Mouse (Mus musculus) hematopoietic stem cell, adult 5-6 weeks (primary cell): ENCODE results near the gene Kcnq2. TPM values are rescaled to one million over a fixed set of nuclear protein-coding genes. Genes with fewer than 3 reads are reported as not detected.

ENCODE experiments used
- ATAC-seq, 2 experiments: fragments of 125-278 bp in 1 of 2; replicated peaks in 1 of 2; 2 replicates each; pipeline ENCODE4 v1.8.0; 2016 to 2017; ENCODE audit warnings: inconsistent platforms in 2 of 2, mild to moderate bottlenecking in 2 of 2, moderate number of reproducible peaks in 2 of 2, low read depth in 1 of 2, moderate TSS enrichment in 1 of 2; ENCODE audit not compliant: low FRiP score in 2 of 2, poor library complexity in 2 of 2, severe bottlenecking in 2 of 2, insufficient read depth in 1 of 2, low TSS enrichment in 1 of 2
- total RNA-seq: library from RNA; stranded (forward); fragments of 172-1452, 232-1000 nt; gene quantifications from 2 replicates; pipeline ENCODE4 v1.2.3, GENCODE M21; 2017

Gene Kcnq2
- total RNA-seq, 1 experiment from 2014 or later: not detected

DNA sequence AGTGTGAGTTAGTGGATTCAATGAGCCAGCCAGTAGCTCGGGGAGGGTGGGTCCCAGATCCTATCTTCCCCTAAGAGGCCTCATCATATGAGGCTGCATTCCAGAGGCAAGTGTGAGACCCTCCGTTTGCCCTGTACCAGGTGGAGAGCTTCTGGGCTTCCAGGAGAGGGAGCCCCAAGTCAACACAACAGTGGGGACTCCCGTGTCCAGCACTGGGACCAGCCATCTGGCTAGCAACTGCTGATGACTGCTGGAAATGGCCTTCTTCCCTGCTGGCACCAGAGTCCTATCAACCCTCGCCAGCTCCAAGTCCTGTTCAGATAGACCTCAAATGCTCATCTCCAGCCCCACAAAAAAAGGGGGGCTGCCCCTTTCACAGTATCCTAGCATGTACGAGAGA, 102.7 kb downstream of the Kcnq2 start:
- no peak for ATAC-seq

DNA sequence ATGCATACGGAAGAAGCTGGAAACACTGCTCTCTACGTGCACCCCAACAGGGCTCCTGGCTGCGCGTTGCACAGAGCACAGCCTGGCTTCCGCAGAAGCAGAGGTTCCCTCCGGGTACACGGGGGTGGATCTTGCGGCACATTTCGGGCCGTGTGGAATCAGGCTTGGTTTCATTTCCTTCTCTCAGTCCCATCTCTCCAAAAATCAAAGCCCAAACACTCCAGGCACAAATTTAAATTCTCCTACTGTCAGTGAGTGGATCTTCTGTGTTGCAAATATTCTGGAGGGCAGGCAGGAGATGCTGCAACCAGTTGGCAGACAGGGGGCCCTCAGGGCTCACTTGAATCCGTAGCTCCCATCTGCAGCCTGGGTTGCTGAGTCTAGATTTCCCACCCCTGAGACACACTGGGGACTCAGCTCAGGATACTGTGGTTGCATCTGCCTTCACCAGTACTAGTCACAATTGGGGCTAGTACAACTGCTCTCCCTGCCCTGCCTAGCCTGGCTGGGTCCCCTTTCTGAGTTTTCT, 103.6 kb downstream of the Kcnq2 start:
- ATAC-seq: no peak

Other genes starting within 250 kb of the Kcnq2 start
- gene Ythdf1, start 214.4 kb downstream of the Kcnq2 start, total RNA-seq: 32.6 and 33.7 TPM in 2 replicates
- not detected in 2 replicates for gene Birc7, start 206.3 kb downstream of the Kcnq2 start, total RNA-seq
- not detected in 2 replicates for gene Nkain4, start 180.6 kb downstream of the Kcnq2 start, total RNA-seq
- gene Arfgap1, start 168.1 kb downstream of the Kcnq2 start, total RNA-seq: 27.6 and 44.8 TPM in 2 replicates
- gene Col20a1, start 148.8 kb downstream of the Kcnq2 start, total RNA-seq: 0.45 TPM in 1 of 2 replicates, not detected in the other
- not detected in 2 replicates for gene Chrna4, start 91.8 kb downstream of the Kcnq2 start, total RNA-seq
- gene Eef1a2, start 21.7 kb upstream of the Kcnq2 start, total RNA-seq: not detected in 2 replicates
- 128 and 168 TPM in 2 replicates for gene Ppdpf, start 51.9 kb upstream of the Kcnq2 start, total RNA-seq
- gene Ptk6, start 67.5 kb upstream of the Kcnq2 start, total RNA-seq: not detected in 2 replicates
- 0.25 TPM in 1 of 2 replicates, not detected in the other for gene Srms, start 77.9 kb upstream of the Kcnq2 start, total RNA-seq
- gene Fndc11, start 84.7 kb upstream of the Kcnq2 start, total RNA-seq: 0.63 TPM in 1 of 2 replicates, not detected in the other
- gene Helz2, start 106.7 kb upstream of the Kcnq2 start, total RNA-seq: 12.4 and 16.3 TPM in 2 replicates
- gene Gmeb2, start 152.7 kb upstream of the Kcnq2 start, total RNA-seq: 14.8 and 16.9 TPM in 2 replicates
- not detected in 2 replicates for gene Stmn3, start 179.2 kb upstream of the Kcnq2 start, total RNA-seq
- gene Rtel1, start 184.4 kb upstream of the Kcnq2 start, total RNA-seq: 46.8 and 56.7 TPM in 2 replicates
- 48.8 and 55.8 TPM in 2 replicates for gene Zgpat, start 229.6 kb upstream of the Kcnq2 start, total RNA-seq
- gene Arfrp1, start 230.1 kb upstream of the Kcnq2 start, total RNA-seq: 54.9 and 75.9 TPM in 2 replicates
- gene Lime1, start 244.8 kb upstream of the Kcnq2 start, total RNA-seq: 32.4 and 36.1 TPM in 2 replicates